Mouse (Mus musculus): Measurements from ENCODE around the gene Krtap5-3.

DNA sequence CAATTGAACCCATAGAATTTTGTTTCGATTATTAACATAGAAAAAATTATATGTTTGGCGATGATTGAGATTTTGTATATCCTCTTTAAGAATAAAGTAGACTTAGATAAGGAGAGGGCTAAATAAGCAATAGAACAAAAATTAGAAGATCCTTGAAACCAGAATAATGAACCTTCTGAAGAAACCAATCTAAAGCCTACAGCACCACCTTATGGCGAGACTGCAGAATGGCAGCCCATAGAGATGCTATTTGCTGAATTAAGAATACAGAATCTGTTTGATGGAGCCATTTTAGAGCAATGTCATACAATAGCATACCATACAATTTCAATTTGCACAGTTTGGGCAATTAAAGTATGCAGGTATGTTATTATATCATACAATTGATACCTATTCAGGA is 31.3 kb upstream of the Krtap5-3 start:
- TF ChIP-seq CTCF (IDR thresholded peaks at IDR 0.05; ENCODE audit: extremely low read depth, insufficient read depth, low read length) (peak; percentile 56; the same call in 1 of the 2 replicates), POLR2A (IDR thresholded peaks at IDR 0.05; ENCODE audit: extremely low read depth, insufficient read depth, low read length) (no peak)
